8 mouse cellular contexts compared by ENCODE assay signal in genomic region chr15:103537822-103538213, GRCm38 (mm10). TPM values are rescaled to one million over a fixed set of nuclear protein-coding genes. Genes with fewer than 3 reads are reported as not detected.
DNase-seq lines count a peak whose midpoint lies in the region; ATAC-seq and TF ChIP-seq lines count a peak whose summit lies in the region.

Gene Ppp1r1a (minus strand): TSS chr15:103538003.

- 0% methylated on average over 34 of the region's 36 CpGs for WGBS in forebrain, embryonic 14.5 days
- WGBS in lung, postnatal 0 days = 1% methylated on average over 36 of the region's 36 CpGs
- WGBS in thymus, adult 2 months = 2% methylated on average over 36 of the region's 36 CpGs

- peak within 1 kb of the TSS; percentile 63 for H3K4me3 ChIP-seq in forebrain, embryonic 14.5 days (ENCODE audit: low read depth, low read length)
- H3K4me3 ChIP-seq in lung, postnatal 0 days (ENCODE audit: low read depth, low read length) = peak within 1 kb of the TSS; percentile 42
- no peak within 1 kb of the TSS for H3K4me3 ChIP-seq in thymus, adult 2 months (ENCODE audit: control insufficient read depth, insufficient read depth, low read length)

- peak; percentile 91 for ATAC-seq in forebrain, embryonic 14.5 days
- ATAC-seq in lung, postnatal 0 days = peak; percentile 81

- no peaks in the 10 kb centered on the region for H3K9me3 ChIP-seq in forebrain, embryonic 14.5 days (replicated peaks; ENCODE audit: control insufficient read depth, low read length)
- H3K9me3 ChIP-seq in lung, postnatal 0 days (ENCODE audit: low read length) = no peaks in the 10 kb centered on the region

- no peak for TF ChIP-seq CTCF in brain, embryonic 14.5 days (IDR thresholded peaks at IDR 0.05; ENCODE audit: borderline replicate concordance, extremely low read depth, insufficient read depth, insufficient read length)
- TF ChIP-seq CTCF in lung, postnatal 0 days (IDR thresholded peaks at IDR 0.05) = no peak
- TF ChIP-seq CTCF in thymus, adult 2 months (IDR thresholded peaks at IDR 0.05; ENCODE audit: borderline replicate concordance, control insufficient read depth, extremely low read depth, insufficient read depth, low read length, poor library complexity) = no peak

- DNase-seq in ES-CJ7 (ENCODE audit: low read depth, low spot score) = peak; percentile 71
- DNase-seq in brain, embryonic 14.5 days (ENCODE audit: low read depth) = peak; percentile 91
- DNase-seq in forebrain, embryonic 14.5 days (ENCODE audit: low spot score) = peak; percentile 86
- DNase-seq in heart, postnatal 25 days (ENCODE audit: low spot score) = no peak
- DNase-seq in layer of hippocampus, adult 9-11 months = peak; percentile 61
- peak; percentile 53 for DNase-seq in lung, postnatal 0 days (ENCODE audit: low spot score)
- peak; percentile 85 for DNase-seq in right cerebral cortex, postnatal 14 days
- no peak for DNase-seq in thymus, adult 2 months

- H3K36me3 ChIP-seq in forebrain, embryonic 14.5 days (ENCODE audit: control insufficient read depth, insufficient read depth, low read length) = no peaks in the 10 kb centered on the region; the same call in 1 of the 2 replicates
- H3K36me3 ChIP-seq in lung, postnatal 0 days (ENCODE audit: insufficient read depth, low read length) = no peaks in the 10 kb centered on the region
- H3K36me3 ChIP-seq in thymus, adult 2 months (ENCODE audit: control insufficient read depth, insufficient read depth, low read length) = no peaks in the 10 kb centered on the region

- TF ChIP-seq EP300 in lung, postnatal 0 days (IDR thresholded peaks at IDR 0.05) = no peak

- H3K27ac ChIP-seq in forebrain, embryonic 14.5 days (ENCODE audit: low read depth, low read length) = peak within 1 kb of the TSS; percentile 35
- no peak within 1 kb of the TSS for H3K27ac ChIP-seq in lung, postnatal 0 days (ENCODE audit: low read length)
- no peak within 1 kb of the TSS for H3K27ac ChIP-seq in thymus, adult 2 months (ENCODE audit: control insufficient read depth, insufficient read depth, low read length)

- peak within 1 kb of the TSS; percentile 78 for H3K9ac ChIP-seq in forebrain, embryonic 14.5 days (ENCODE audit: low read length)
- 0 out of 2 replicates have a peak within 1 kb of the TSS, but pooled peaks have one; percentile 16 for H3K9ac ChIP-seq in lung, postnatal 0 days (replicated peaks; ENCODE audit: low read depth)

- intact Hi-C loops in heart, postnatal 25 days (cut with DNase I) = no loop called here

- no peaks in the 10 kb centered on the region; the same call in 1 of the 2 replicates for H3K27me3 ChIP-seq in forebrain, embryonic 14.5 days (replicated peaks; ENCODE audit: control insufficient read depth, insufficient read depth, low read length)
- 0 out of 2 replicates have a peak, but pooled peaks cover 6% of the 10 kb centered on the region for H3K27me3 ChIP-seq in lung, postnatal 0 days (replicated peaks; ENCODE audit: insufficient read depth, low read length)
- H3K27me3 ChIP-seq in thymus, adult 2 months (ENCODE audit: control insufficient read depth, insufficient read depth, low read length) = peaks cover 3% of the 10 kb centered on the region; the same call in 1 of the 2 replicates

- H3K4me2 ChIP-seq in forebrain, embryonic 14.5 days (ENCODE audit: low read length) = peak within 1 kb of the TSS; percentile 72
- H3K4me2 ChIP-seq in lung, postnatal 0 days (replicated peaks; ENCODE audit: low read depth, low read length) = peak within 1 kb of the TSS; percentile 80

- peaks cover 15% of the 10 kb centered on the region for H3K4me1 ChIP-seq in forebrain, embryonic 14.5 days (ENCODE audit: control insufficient read depth, insufficient read depth, low read length)
- H3K4me1 ChIP-seq in lung, postnatal 0 days (ENCODE audit: insufficient read depth, low read depth, low read length) = 0 out of 2 replicates have a peak, but pooled peaks cover 4% of the 10 kb centered on the region
- H3K4me1 ChIP-seq in thymus, adult 2 months (replicated peaks; ENCODE audit: control insufficient read depth, insufficient read depth, low read length) = no peaks in the 10 kb centered on the region

- peak; percentile 77; the same call in 1 of the 2 replicates for TF ChIP-seq POLR2A in brain, embryonic 14.5 days (IDR thresholded peaks at IDR 0.05; ENCODE audit: borderline replicate concordance, extremely low read depth, insufficient read depth, insufficient read length, poor library complexity, severe bottlenecking)
- TF ChIP-seq POLR2A in thymus, adult 2 months (IDR thresholded peaks at IDR 0.05; ENCODE audit: control insufficient read depth, extremely low read depth, insufficient read depth, low read length, poor library complexity) = no peak

RNA-seq across cellular contexts. Expression of gene Ppp1r1a, which starts in this region (rescaled TPM):
- polyA plus RNA-seq in brain, embryonic 14.5 days (2012; rRNA removed) = 63.5 and 68.4 TPM in 2 replicates
- polyA plus RNA-seq in forebrain, embryonic 14.5 days (2014; fragmentation: Nextera tagmentation; extraction: Ambion mirVana) = 99.9 and 107 TPM in 2 replicates
- 10 to 100 TPM; 10.5 to 12.0 TPM for total RNA-seq in heart, postnatal 25 days (2021)
- polyA plus RNA-seq in lung, postnatal 0 days (2015; fragmentation: Nextera tagmentation; extraction: Ambion mirVana) = 5.7 and 7.0 TPM in 2 replicates
- 4.4 and 6.6 TPM in 2 replicates for polyA plus RNA-seq in thymus, adult 2 months (2012; rRNA removed)

Comparison
In these comparisons a context has a peak if more than half of its experiments do, and no peak if none do; other contexts are left out.
1. DNase-seq: peak in ES-CJ7 (single experiment), brain, embryonic 14.5 days (single experiment), forebrain, embryonic 14.5 days (single experiment), layer of hippocampus, adult 9-11 months (single experiment), lung, postnatal 0 days (single experiment) and right cerebral cortex, postnatal 14 days (single experiment); none in heart, postnatal 25 days (single experiment) and thymus, adult 2 months (single experiment).